Mouse (Mus musculus) MEL (cell line): Measurements from ENCODE around the gene Suclg1. TPM values are rescaled to one million over a fixed set of nuclear protein-coding genes. Genes with fewer than 3 reads are reported as not detected.

ENCODE experiments used
- DNase-seq: peaks from one replicate; pipeline ENCODE4 v3.0.0; 2011; ENCODE audit warnings: low read depth, low spot score
- H3K27ac ChIP-seq: 2 replicates; pipeline ENCODE4 v1.5.1; 2012; ENCODE audit warnings: low read depth, mild to moderate bottlenecking, control low read depth, low read length, moderate library complexity; ENCODE audit not compliant: control insufficient read depth
- H3K27me3 ChIP-seq, 2 experiments: fragments of 150-350 bp in 1 of 2; sonication (generic) in 1 of 2; 2 replicates each; pipeline ENCODE4 v1.6.1; 2012; ENCODE audit warnings: low read length in 2 of 2, mild to moderate bottlenecking in 2 of 2, improper control_type of control experiment in 1 of 2, moderate library complexity in 1 of 2; ENCODE audit not compliant: insufficient read depth in 2 of 2, control insufficient read depth in 1 of 2
- H3K36me3 ChIP-seq, 2 experiments: 2 replicates each; pipeline ENCODE4 v1.6.1; 2012 to 2014; ENCODE audit warnings: low read length in 2 of 2, improper control_type of control experiment in 1 of 2, inconsistent platforms in 1 of 2, mild to moderate bottlenecking in 1 of 2; ENCODE audit not compliant: insufficient read depth in 2 of 2, control insufficient read depth in 1 of 2
- H3K4me1 ChIP-seq, 2 experiments: fragments of 150-350 bp in 1 of 2; sonication (generic) in 1 of 2; 2 replicates each; pipeline ENCODE4 v1.6.1; 2012; ENCODE audit warnings: low read length in 2 of 2, improper control_type of control experiment in 1 of 2, mild to moderate bottlenecking in 1 of 2; ENCODE audit not compliant: insufficient read depth in 2 of 2, control insufficient read depth in 1 of 2
- H3K4me3 ChIP-seq, 2 experiments: fragments of 150-350 bp in 1 of 2; sonication (generic) in 1 of 2; 2 replicates each; pipeline ENCODE4 v1.5.1; 2012; ENCODE audit warnings: low read depth in 2 of 2, low read length in 2 of 2, mild to moderate bottlenecking in 2 of 2, moderate library complexity in 2 of 2, control low read depth in 1 of 2, improper control_type of control experiment in 1 of 2; ENCODE audit not compliant: control insufficient read depth in 1 of 2, insufficient read depth in 1 of 2
- H3K79me2 ChIP-seq: 2 replicates; pipeline ENCODE4 v1.6.1; 2012; ENCODE audit warnings: mild to moderate bottlenecking, low read length, moderate library complexity; ENCODE audit not compliant: control insufficient read depth, poor library complexity, insufficient read depth
- H3K9ac ChIP-seq: 2 replicates; pipeline ENCODE4 v1.6.1; 2012; ENCODE audit warnings: low read depth, mild to moderate bottlenecking, control low read depth, low read length, moderate library complexity; ENCODE audit not compliant: control insufficient read depth, poor library complexity, severe bottlenecking
- H3K9me3 ChIP-seq: fragments of 150-350 bp; sonication (generic); replicated peaks from 2 replicates; pipeline ENCODE4 v1.6.1; 2012; ENCODE audit warnings: mild to moderate bottlenecking, low read length, improper control_type of control experiment, moderate library complexity; ENCODE audit not compliant: insufficient read depth
- BHLHE40 ChIP-seq: IDR thresholded peaks from 2 replicates; pipeline ENCODE4 v1.6.1; 2012; ENCODE audit warnings: low read depth, mild to moderate bottlenecking, inconsistent platforms, low read length, improper control_type of control experiment, borderline replicate concordance
- CTCF ChIP-seq, 3 experiments: IDR thresholded peaks in 2 of 3; conservative IDR thresholded peaks in 1 of 3; 2 replicates each; pipeline ENCODE4 v1.5.1; 2011 to 2012; ENCODE audit warnings: low read length in 3 of 3, low read depth in 2 of 3, mild to moderate bottlenecking in 2 of 3, improper control_type of control experiment in 1 of 3, inconsistent platforms in 1 of 3, mixed read lengths in 1 of 3, moderate library complexity in 1 of 3; ENCODE audit not compliant: control insufficient read depth in 1 of 3, insufficient read depth in 1 of 3, poor library complexity in 1 of 3, severe bottlenecking in 1 of 3
- ELF1 ChIP-seq: IDR thresholded peaks from 2 replicates; pipeline ENCODE4 v1.6.1; 2014; ENCODE audit warnings: low read depth, mild to moderate bottlenecking, inconsistent platforms, low read length, improper control_type of control experiment, moderate library complexity
- EP300 ChIP-seq, 2 experiments: IDR thresholded peaks; 2 replicates each; pipeline ENCODE4 v1.6.1; 2011; ENCODE audit warnings: improper control_type of control experiment in 2 of 2, low read length in 2 of 2, low read depth in 1 of 2, mild to moderate bottlenecking in 1 of 2
- ETS1 ChIP-seq: IDR thresholded peaks from 2 replicates; pipeline ENCODE4 v1.6.1; 2012; ENCODE audit warnings: low read depth, mild to moderate bottlenecking, inconsistent platforms, low read length, improper control_type of control experiment, moderate library complexity
- GABPA ChIP-seq: IDR thresholded peaks from 2 replicates; pipeline ENCODE4 v1.6.1; 2012; ENCODE audit warnings: low read depth, mild to moderate bottlenecking, inconsistent platforms, low read length, improper control_type of control experiment, moderate library complexity
- HCFC1 ChIP-seq: IDR thresholded peaks from 2 replicates; pipeline ENCODE4 v1.6.1; 2012; ENCODE audit warnings: low read depth, mild to moderate bottlenecking, inconsistent platforms, low read length, improper control_type of control experiment, moderate library complexity
- JUND ChIP-seq: IDR thresholded peaks from 2 replicates; pipeline ENCODE4 v1.6.1; 2011; ENCODE audit warnings: low read depth, mild to moderate bottlenecking, improper control_type of control experiment, low read length
- KAT2A ChIP-seq: conservative IDR thresholded peaks from 2 replicates; pipeline ENCODE4 v1.6.1; 2012; ENCODE audit warnings: low read depth, low read length, improper control_type of control experiment, inconsistent platforms
- MAX ChIP-seq: IDR thresholded peaks from 2 replicates; pipeline ENCODE4 v1.6.1; 2011; ENCODE audit warnings: low read length, improper control_type of control experiment
- MAZ ChIP-seq: IDR thresholded peaks from 2 replicates; pipeline ENCODE4 v1.6.1; 2012; ENCODE audit warnings: low read depth, mild to moderate bottlenecking, inconsistent platforms, low read length, improper control_type of control experiment
- MEF2A ChIP-seq: IDR thresholded peaks from 2 replicates; pipeline ENCODE4 v1.6.1; 2014; ENCODE audit warnings: low read depth, mild to moderate bottlenecking, inconsistent platforms, low read length, improper control_type of control experiment; ENCODE audit not compliant: poor library complexity, insufficient replicate concordance, severe bottlenecking; ENCODE audit errors: extremely low read depth
- NELFE ChIP-seq: IDR thresholded peaks from 2 replicates; pipeline ENCODE4 v1.6.1; 2011; ENCODE audit warnings: low read depth, low read length, improper control_type of control experiment
- POLR2A ChIP-seq, 2 experiments: IDR thresholded peaks; 2 replicates each; pipeline ENCODE4 v1.6.1; 2011 to 2012; ENCODE audit warnings: low read length in 2 of 2, mild to moderate bottlenecking in 2 of 2, control low read depth in 1 of 2, improper control_type of control experiment in 1 of 2, low read depth in 1 of 2, moderate library complexity in 1 of 2; ENCODE audit not compliant: control insufficient read depth in 1 of 2, insufficient read depth in 1 of 2, poor library complexity in 1 of 2
- POLR2AphosphoS2 ChIP-seq: IDR thresholded peaks from 2 replicates; pipeline ENCODE4 v1.6.1; 2011; ENCODE audit warnings: low read length, improper control_type of control experiment
- POLR2AphosphoS5 ChIP-seq: IDR thresholded peaks from 2 replicates; pipeline ENCODE4 v1.6.1; 2012; ENCODE audit warnings: low read depth, borderline replicate concordance, mild to moderate bottlenecking, inconsistent platforms, low read length, moderate library complexity, mixed read lengths
- RAD21 ChIP-seq: IDR thresholded peaks from 2 replicates; pipeline ENCODE4 v1.6.1; 2011; ENCODE audit warnings: mild to moderate bottlenecking, low read depth, low read length, improper control_type of control experiment
- RCOR1 ChIP-seq: IDR thresholded peaks from 2 replicates; pipeline ENCODE4 v1.6.1; 2012; ENCODE audit warnings: low read depth, mild to moderate bottlenecking, inconsistent platforms, low read length, improper control_type of control experiment
- SIN3A ChIP-seq: IDR thresholded peaks from 2 replicates; pipeline ENCODE4 v1.6.1; 2012; ENCODE audit warnings: low read length, improper control_type of control experiment, inconsistent platforms
- SMC3 ChIP-seq: IDR thresholded peaks from 2 replicates; pipeline ENCODE4 v1.6.1; 2011; ENCODE audit warnings: low read depth, low read length, improper control_type of control experiment
- TAL1 ChIP-seq: IDR thresholded peaks from 2 replicates; pipeline ENCODE4 v1.6.1; 2012; ENCODE audit warnings: mild to moderate bottlenecking, inconsistent platforms, low read length, moderate library complexity, mixed read lengths
- TBP ChIP-seq: IDR thresholded peaks from 2 replicates; pipeline ENCODE4 v1.8.0; 2011; ENCODE audit warnings: low read depth, low read length, improper control_type of control experiment
- TCF12 ChIP-seq: IDR thresholded peaks from 2 replicates; pipeline ENCODE4 v1.6.1; 2014; ENCODE audit warnings: low read depth, mild to moderate bottlenecking, inconsistent platforms, low read length, improper control_type of control experiment, moderate library complexity
- USF2 ChIP-seq, 2 experiments: IDR thresholded peaks; 2 replicates each; pipeline ENCODE4 v1.6.1; 2011 to 2012; ENCODE audit warnings: improper control_type of control experiment in 2 of 2, low read length in 2 of 2, borderline replicate concordance in 1 of 2, inconsistent platforms in 1 of 2, low read depth in 1 of 2, mild to moderate bottlenecking in 1 of 2; ENCODE audit not compliant: insufficient read depth in 1 of 2
- ZMIZ1 ChIP-seq: IDR thresholded peaks from 2 replicates; pipeline ENCODE4 v1.6.1; 2012; ENCODE audit warnings: low read depth, mild to moderate bottlenecking, inconsistent platforms, low read length, improper control_type of control experiment, moderate library complexity
- ZNF384 ChIP-seq: IDR thresholded peaks from 2 replicates; pipeline ENCODE4 v1.6.1; 2012; ENCODE audit warnings: low read depth, mild to moderate bottlenecking, inconsistent platforms, low read length, improper control_type of control experiment
- polyA plus RNA-seq, 2 experiments: library from polyadenylated mRNA; stranded (reverse) in 1 of 2; unstranded in 1 of 2; fragments of >175 nt in 1 of 2; fragments of >200 nt in 1 of 2; gene quantifications; 2 replicates each; pipeline versions ENCODE4 v1.2.1 to v1.2.4; 2012; ENCODE audit warnings: low replicate concordance in 2 of 2, low read depth in 1 of 2; ENCODE audit not compliant: insufficient read length in 2 of 2, insufficient read depth in 1 of 2, missing spikeins in 1 of 2
- total RNA-seq: library from RNA; depleted of rRNA; stranded (reverse); fragments of 300-350 nt; gene quantifications from 2 replicates; pipeline ENCODE4 v1.2.3, GENCODE M21; 2012

Gene Suclg1
- total and polyA plus RNA-seq, 3 experiments = 158 to 207 TPM; not detected in 1

GRCm38 (mm10) chr6:73204937-73205336 lies 43.2 kb upstream of the Suclg1 start (continued):
- no peak for TF ChIP-seq CTCF (IDR thresholded peaks at IDR 0.05 in 2 of 3, conservative IDR thresholded peaks at IDR 0.05 in 1 of 3; ENCODE audit: control insufficient read depth in 1 of 3, insufficient read depth in 1 of 3, low read depth in 2 of 3, low read length in 3 of 3, poor library complexity in 1 of 3, severe bottlenecking in 1 of 3)

- TF ChIP-seq USF2 (IDR thresholded peaks at IDR 0.05; ENCODE audit: borderline replicate concordance in 1 of 2, insufficient read depth in 1 of 2, low read depth in 1 of 2, low read length in 2 of 2) = no peak
- TF ChIP-seq RCOR1 = no peak
- no peak for TF ChIP-seq POLR2A (IDR thresholded peaks at IDR 0.05; ENCODE audit: control insufficient read depth in 1 of 2, insufficient read depth in 1 of 2, low read depth in 1 of 2, low read length in 2 of 2, poor library complexity in 1 of 2)
- TF ChIP-seq NELFE = no peak
- no peak for TF ChIP-seq HCFC1
- TF ChIP-seq POLR2AphosphoS2 = no peak
- no peak for TF ChIP-seq TCF12
- TF ChIP-seq ZNF384 = no peak
- Histone ChIP-seq H3K4me3 (no peak overlapping the region), H3K36me3 (peaks cover 0 to 7% of the 10 kb centered on the region in 2 experiments; a peak in 1 of 4 replicates), H3K9me3 (no peaks in the 10 kb centered on the region), H3K27me3 (no peaks in the 10 kb centered on the region), H3K9ac (no peak overlapping the region), H3K4me1 (peaks cover 7 to 11% of the 10 kb centered on the region in 2 experiments), H3K27ac (no peak overlapping the region), H3K79me2 (no peaks in the 10 kb centered on the region)
- no peak for DNase-seq
Measured at GRCm38 (mm10) chr6:73209598-73209997, 38.6 kb upstream of the Suclg1 start.

- Histone ChIP-seq H3K79me2 (no peaks in the 10 kb centered on the region), H3K27ac (peak overlapping the region; percentile 6; the same call in 1 of the 2 replicates), H3K4me3 (no peak overlapping the region), H3K9ac (no peak overlapping the region), H3K4me1 (peaks cover 3 to 11% of the 10 kb centered on the region in 2 experiments; a peak in 3 of 4 replicates), H3K27me3 (no peaks in the 10 kb centered on the region), H3K36me3 (peaks cover 0 to 7% of the 10 kb centered on the region in 2 experiments; a peak in 1 of 4 replicates), H3K9me3 (no peaks in the 10 kb centered on the region)
- TF ChIP-seq ZNF384 (no peak), EP300 (IDR thresholded peaks at IDR 0.05; ENCODE audit: low read depth in 1 of 2, low read length in 2 of 2) (peak in 1 of 2 experiments; percentile 18; a peak in 1 of 4 replicates), POLR2AphosphoS2 (no peak), MAZ (no peak), MAX (no peak), POLR2A (IDR thresholded peaks at IDR 0.05; ENCODE audit: control insufficient read depth in 1 of 2, insufficient read depth in 1 of 2, low read depth in 1 of 2, low read length in 2 of 2, poor library complexity in 1 of 2) (no peak), MEF2A (no peak), ZMIZ1 (no peak), KAT2A (no peak), RCOR1 (peak; percentile 29; the same call in 1 of the 2 replicates), JUND (peak; percentile 92), POLR2AphosphoS5 (no peak), HCFC1 (no peak), BHLHE40 (no peak), SMC3 (no peak), TAL1 (no peak), TBP (no peak), ETS1 (0 out of 2 replicates have a peak, but pooled peaks have one; percentile 37), GABPA (no peak), SIN3A (0 out of 2 replicates have a peak, but pooled peaks have one; percentile 21), ELF1 (no peak), RAD21 (no peak)
- DNase-seq = peak; percentile 54
Measured at GRCm38 (mm10) chr6:73210445-73210972, 37.7 kb upstream of the Suclg1 start.
